Comparison of ENCODE assay signal across 19 mouse cellular contexts in the genomic region with DNA sequence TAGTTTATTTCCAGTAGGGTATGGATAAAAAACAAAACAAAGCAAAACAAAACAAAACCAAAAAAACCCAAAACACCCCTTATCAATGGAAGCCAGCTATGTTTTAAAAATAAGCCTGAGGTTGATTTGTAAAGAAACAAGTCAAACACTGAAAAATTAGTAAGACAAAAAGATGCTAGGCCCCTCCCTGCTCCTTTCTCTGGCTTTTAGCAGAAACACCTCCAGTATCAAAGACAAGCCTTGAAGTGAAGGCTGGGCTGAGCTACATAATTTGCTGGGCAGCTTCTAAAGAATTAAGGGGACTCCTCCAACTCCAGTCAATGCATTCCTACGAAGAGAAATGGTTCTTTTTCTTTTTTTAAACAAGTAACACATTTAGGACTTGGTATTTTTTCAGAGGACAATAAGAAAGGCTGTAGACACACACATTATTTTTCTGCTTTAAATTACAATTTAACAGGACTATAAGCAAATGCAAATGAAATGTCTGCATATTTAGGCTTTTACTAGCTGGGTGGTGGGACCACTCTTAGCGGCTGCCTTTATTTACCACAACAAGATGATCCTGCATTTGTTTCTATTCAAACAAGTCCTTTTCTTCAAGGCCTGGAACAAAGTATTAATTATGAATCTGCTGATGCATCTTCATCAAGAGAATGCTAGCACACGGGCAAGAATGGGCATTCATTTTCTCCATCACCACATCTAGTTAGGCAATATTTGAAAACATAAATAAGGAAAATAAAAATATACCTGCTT.
"Had no signal": no experiment of that assay in that cellular context is flagged by ENCODE, and none has a peak within 500 bp of the region (broad histone marks: within the 10 kb centered on the region; RNA-seq: fewer than 3 reads in every experiment).

No protein-coding gene starts in this region.

- H3K4me3 ChIP-seq: layer of hippocampus, adult 2 months; limb, embryonic 10.5 days; limb, embryonic 13.5 days; liver, embryonic 12.5 days; liver, embryonic 15.5 days; lung, embryonic 15.5 days; megakaryocyte, embryonic 14.5 days; midbrain, embryonic 12.5 days; midbrain, embryonic 15.5 days; neural tube, embryonic 12.5 days; neural tube, embryonic 15.5 days had no signal

- H3K9me3 ChIP-seq: limb, embryonic 10.5 days; lung, embryonic 15.5 days; midbrain, embryonic 15.5 days; neural tube, embryonic 15.5 days had no signal

- H3K27me3 ChIP-seq: liver, embryonic 12.5 days; megakaryocyte, embryonic 14.5 days had no signal

- DNase-seq: kidney, postnatal 25 days; layer of hippocampus, adult 9-11 months; liver; lung, adult 18-20 months; lung, postnatal 10 days; lung, postnatal 36 days; thymus, adult 18-20 months; thymus, postnatal 36 days had no signal

- H3K36me3 ChIP-seq: limb, embryonic 10.5 days; limb, embryonic 13.5 days; lung, embryonic 15.5 days; midbrain, embryonic 12.5 days; midbrain, embryonic 15.5 days; neural tube, embryonic 12.5 days; neural tube, embryonic 15.5 days had no signal
